Mouse (Mus musculus) liver, adult 2 months (tissue): ENCODE data around the gene Hcls1. TPM values are rescaled to one million over a fixed set of nuclear protein-coding genes. Genes with fewer than 3 reads are reported as not detected.

Source experiments
- DNase-seq: peaks from one replicate; pipeline ENCODE4 v3.0.0-alpha.2; 2011; ENCODE audit warnings: low read depth, low spot score; ENCODE audit errors: extremely low read depth
- H3K27ac ChIP-seq: fragments of 200-500 bp; replicated peaks from 2 replicates; pipeline ENCODE4 v1.5.1; 2012; ENCODE audit warnings: low read depth, mild to moderate bottlenecking, control low read depth, inconsistent platforms, low read length; ENCODE audit not compliant: insufficient read depth
- H3K27me3 ChIP-seq: fragments of 200-500 bp; 2 replicates; pipeline ENCODE4 v1.6.1; 2012; ENCODE audit warnings: mild to moderate bottlenecking, moderate library complexity, low read length, inconsistent platforms; ENCODE audit not compliant: control insufficient read depth, insufficient read depth
- H3K36me3 ChIP-seq: fragments of 200-500 bp; 2 replicates; pipeline ENCODE4 v1.6.1; 2012; ENCODE audit warnings: low read length, inconsistent platforms; ENCODE audit not compliant: control insufficient read depth, insufficient read depth
- H3K4me1 ChIP-seq: fragments of 200-500 bp; 2 replicates; pipeline ENCODE4 v1.6.1; 2011; ENCODE audit warnings: low read length; ENCODE audit not compliant: control insufficient read depth, insufficient read depth
- H3K4me3 ChIP-seq: fragments of 200-500 bp; 2 replicates; pipeline ENCODE4 v1.5.1; 2011; ENCODE audit warnings: low read depth, mild to moderate bottlenecking, control low read depth, low read length, moderate library complexity; ENCODE audit not compliant: insufficient read depth
- H3K79me2 ChIP-seq: fragments of 200-500 bp; 2 replicates; pipeline ENCODE4 v1.6.1; 2012; ENCODE audit warnings: inconsistent platforms, mild to moderate bottlenecking, low read length, moderate library complexity; ENCODE audit not compliant: control insufficient read depth, insufficient read depth
- H3K9ac ChIP-seq: fragments of 200-500 bp; 2 replicates; pipeline ENCODE4 v1.6.1; 2012; ENCODE audit warnings: low read depth, mild to moderate bottlenecking, control low read depth, inconsistent platforms, low read length
- CTCF ChIP-seq: fragments of 200-500 bp; IDR thresholded peaks from 2 replicates; pipeline ENCODE4 v1.5.1; 2011; ENCODE audit warnings: low read depth, low read length, control low read depth
- POLR2A ChIP-seq: fragments of 200-500 bp; IDR thresholded peaks from 2 replicates; pipeline ENCODE4 v1.6.1; 2011; ENCODE audit warnings: low read length, control low read depth; ENCODE audit not compliant: insufficient read depth; ENCODE audit errors: extremely low read depth
- WGBS: fragments of 180-500 bp; shearing (Covaris S2); methylation state at CpG from one replicate; pipeline ENCODE4 v1.1.7; 2018; 5-methylcytosine and 5-hydroxymethylcytosine counted together
- polyA plus RNA-seq: library from polyadenylated mRNA; depleted of rRNA; stranded (reverse); fragments of >200 nt; gene quantifications from 2 replicates; pipeline ENCODE4 v1.2.3, GENCODE M21; 2012
- total RNA-seq: library from RNA; depleted of rRNA; stranded (reverse); fragments of >200 nt; gene quantifications from 2 replicates; pipeline ENCODE4 v1.2.3, GENCODE M21; 2014

Hcls1 gene
- total and polyA plus RNA-seq, 2 experiments: 4.8 to 5.1 TPM

GRCm38 (mm10) chr16:36983796-36984195 is 49.0 kb downstream of the Hcls1 start:
- Histone ChIP-seq H3K27me3 (no peaks in the 10 kb centered on the region), H3K4me1 (peaks cover 5% of the 10 kb centered on the region), H3K27ac (no peak overlapping the region), H3K36me3 (no peaks in the 10 kb centered on the region), H3K4me3 (no peak overlapping the region), H3K79me2 (no peaks in the 10 kb centered on the region), H3K9ac (no peak overlapping the region)
- TF ChIP-seq CTCF: no peak
- TF ChIP-seq POLR2A: no peak
- WGBS: 87% methylated on average over 1 of the region's 1 CpGs
- DNase-seq: no peak

GRCm38 (mm10) chr16:36985636-36986042 is 50.9 kb downstream of the Hcls1 start:
- H3K27ac ChIP-seq: no peak overlapping the region
- peaks cover 5% of the 10 kb centered on the region for H3K4me1 ChIP-seq
- H3K9ac ChIP-seq: no peak overlapping the region
- no peaks in the 10 kb centered on the region for H3K27me3 ChIP-seq
- no peaks in the 10 kb centered on the region for H3K79me2 ChIP-seq
- TF ChIP-seq CTCF (no peak), POLR2A (no peak)
- DNase-seq: peak; percentile 78
- no peak overlapping the region for H3K4me3 ChIP-seq
- H3K36me3 ChIP-seq: no peaks in the 10 kb centered on the region
- 72% methylated on average over 5 of the region's 5 CpGs for WGBS

- TF ChIP-seq CTCF (no peak), POLR2A (no peak)
- Histone ChIP-seq H3K27ac (peak overlapping the region; percentile 41; the same call in 1 of the 2 replicates), H3K9ac (no peak overlapping the region), H3K36me3 (no peaks in the 10 kb centered on the region), H3K4me3 (no peak overlapping the region), H3K27me3 (no peaks in the 10 kb centered on the region), H3K4me1 (peaks cover 5% of the 10 kb centered on the region), H3K79me2 (no peaks in the 10 kb centered on the region)
- no peak for DNase-seq
- 92% methylated on average over 2 of the region's 2 CpGs for WGBS
Measured at GRCm38 (mm10) chr16:36987399-36987798, 52.6 kb downstream of the Hcls1 start.

- TF ChIP-seq POLR2A (no peak), CTCF (no peak)
- peaks cover 5% of the 10 kb centered on the region for H3K4me1 ChIP-seq
- H3K27ac ChIP-seq: no peak overlapping the region
- DNase-seq: peak; percentile 89
- no peak overlapping the region for H3K4me3 ChIP-seq
- H3K27me3 ChIP-seq: no peaks in the 10 kb centered on the region
- no peak overlapping the region for H3K9ac ChIP-seq
- H3K36me3 ChIP-seq: no peaks in the 10 kb centered on the region
- H3K79me2 ChIP-seq: no peaks in the 10 kb centered on the region
Measured at GRCm38 (mm10) chr16:36988066-36988465, 53.3 kb downstream of the Hcls1 start.

GRCm38 (mm10) chr16:36989493-36989892 is 54.7 kb downstream of the Hcls1 start:
- H3K4me1 ChIP-seq: peaks cover 5% of the 10 kb centered on the region
- WGBS: 84% methylated on average over 8 of the region's 8 CpGs
- TF ChIP-seq CTCF: no peak
- no peak for TF ChIP-seq POLR2A
- H3K79me2 ChIP-seq: no peaks in the 10 kb centered on the region
- H3K36me3 ChIP-seq: no peaks in the 10 kb centered on the region
- H3K27ac ChIP-seq: no peak overlapping the region
- peak; percentile 54 for DNase-seq
- no peak overlapping the region for H3K9ac ChIP-seq
- no peak overlapping the region for H3K4me3 ChIP-seq
- H3K27me3 ChIP-seq: no peaks in the 10 kb centered on the region

- Histone ChIP-seq H3K27me3 (no peaks in the 10 kb centered on the region), H3K9ac (no peak within 1 kb of the TSS), H3K27ac (no peak within 1 kb of the TSS), H3K79me2 (no peaks in the 10 kb centered on the region), H3K4me1 (peaks cover 5% of the 10 kb centered on the region), H3K36me3 (no peaks in the 10 kb centered on the region), H3K4me3 (no peak within 1 kb of the TSS)
- TF ChIP-seq CTCF (no peak), POLR2A (no peak)
- WGBS: 61% methylated on average over 18 of the region's 18 CpGs
- DNase-seq: peak; percentile 15
Measured at GRCm38 (mm10) chr16:36989999-36990625, 55.3 kb downstream of the Hcls1 start, which contains the start of gene Fbxo40. Fbxo40 (minus strand) TSS chr16:36990467.
